Mouse (Mus musculus) hindbrain, embryonic 13.5 days (tissue): ENCODE data around the gene Ptcd1. TPM values are rescaled to one million over a fixed set of nuclear protein-coding genes. Genes with fewer than 3 reads are reported as not detected.
"Not testable (repeated sequence)": the region's sequence is repeated elsewhere in the genome, so short reads cannot be mapped to it uniquely, and the experiment has no call there.

Experiments used
- ATAC-seq: fragments of 200-750 bp; cut with Nextera tagmentation; 2 replicates; pipeline ENCODE4 v1.8.0; 2017; ENCODE audit warnings: moderate TSS enrichment; ENCODE audit not compliant: low FRiP score
- H3K27ac ChIP-seq: fragments of 300-500 bp; sonication (generic); 2 replicates; pipeline ENCODE4 v1.5.1; 2015; ENCODE audit warnings: inconsistent platforms, mild to moderate bottlenecking, moderate library complexity
- H3K27me3 ChIP-seq: fragments of 300-500 bp; sonication (generic); 2 replicates; pipeline ENCODE4 v1.6.1; 2015; ENCODE audit warnings: mild to moderate bottlenecking, inconsistent platforms
- H3K36me3 ChIP-seq: fragments of 300-500 bp; sonication (generic); 2 replicates; pipeline ENCODE4 v1.6.1; 2015; ENCODE audit warnings: mild to moderate bottlenecking, inconsistent platforms
- H3K4me1 ChIP-seq: fragments of 300-500 bp; sonication (generic); replicated peaks from 2 replicates; pipeline ENCODE4 v1.6.1; 2015; ENCODE audit warnings: inconsistent platforms
- H3K4me2 ChIP-seq: fragments of 300-500 bp; sonication (generic); 2 replicates; pipeline ENCODE4 v1.6.1; 2015; ENCODE audit warnings: inconsistent platforms, mild to moderate bottlenecking, moderate library complexity
- H3K4me3 ChIP-seq: fragments of 300-500 bp; sonication (generic); 2 replicates; pipeline ENCODE4 v1.5.1; 2015; ENCODE audit warnings: mild to moderate bottlenecking, inconsistent platforms
- H3K9ac ChIP-seq: fragments of 300-500 bp; sonication (generic); 2 replicates; pipeline ENCODE4 v1.6.1; 2015; ENCODE audit warnings: mild to moderate bottlenecking, inconsistent platforms
- H3K9me3 ChIP-seq: fragments of 300-500 bp; sonication (generic); 2 replicates; pipeline ENCODE4 v1.6.1; 2016; ENCODE audit warnings: inconsistent platforms
- WGBS: fragments of 180-500 bp; shearing (Covaris S2); methylation state at CpG from one replicate; pipeline ENCODE4 v1.1.7; 2015; 5-methylcytosine and 5-hydroxymethylcytosine counted together
- polyA plus RNA-seq: library from polyadenylated mRNA; unstranded; fragments of >200 nt; fragmentation: Nextera tagmentation; extraction: Ambion mirVana; gene quantifications from 2 replicates; pipeline ENCODE4 v1.2.1, GENCODE M21; 2015

Gene Ptcd1
- polyA plus RNA-seq, 1 experiment from 2014 or later = 22.4 TPM

DNA sequence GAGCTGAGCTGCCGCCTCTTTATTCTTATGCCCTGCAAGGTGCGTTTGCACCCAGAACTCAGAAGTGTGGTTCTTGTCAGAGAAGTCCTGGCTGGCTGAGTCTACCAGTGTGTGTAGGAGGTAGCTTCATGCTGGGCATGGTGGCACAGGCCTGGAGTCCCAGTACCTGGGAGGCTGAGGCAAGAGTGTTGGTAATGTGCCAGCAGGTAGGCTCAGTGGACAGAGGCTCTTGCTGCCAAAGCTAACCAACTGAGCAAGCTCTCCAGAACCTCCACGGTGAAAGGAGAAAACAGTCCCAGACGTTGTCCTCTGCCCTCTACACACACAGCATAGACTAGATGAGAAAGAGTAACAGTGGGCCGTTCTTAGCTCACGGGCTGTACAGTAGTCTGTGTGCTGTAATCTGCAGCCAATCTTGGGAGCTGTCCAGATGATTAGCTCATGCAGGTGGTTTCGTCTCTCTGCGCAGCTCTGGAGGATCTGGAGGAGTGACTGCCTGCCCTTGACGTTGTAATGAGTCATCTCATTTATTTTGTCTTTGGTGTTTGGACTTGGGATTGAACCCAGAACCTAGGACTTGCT is 61.1 kb downstream of the Ptcd1 start:
- Histone ChIP-seq H3K36me3 (peaks cover 98% of the 10 kb centered on the region), H3K27me3 (no peaks in the 10 kb centered on the region), H3K4me1 (no peaks in the 10 kb centered on the region), H3K27ac (no peak overlapping the region), H3K9me3 (no peaks in the 10 kb centered on the region), H3K4me3 (no peak overlapping the region), H3K9ac (no peak overlapping the region), H3K4me2 (no peak overlapping the region)
- ATAC-seq = no peak
- 97% methylated on average over 9 of the region's 9 CpGs for WGBS

DNA sequence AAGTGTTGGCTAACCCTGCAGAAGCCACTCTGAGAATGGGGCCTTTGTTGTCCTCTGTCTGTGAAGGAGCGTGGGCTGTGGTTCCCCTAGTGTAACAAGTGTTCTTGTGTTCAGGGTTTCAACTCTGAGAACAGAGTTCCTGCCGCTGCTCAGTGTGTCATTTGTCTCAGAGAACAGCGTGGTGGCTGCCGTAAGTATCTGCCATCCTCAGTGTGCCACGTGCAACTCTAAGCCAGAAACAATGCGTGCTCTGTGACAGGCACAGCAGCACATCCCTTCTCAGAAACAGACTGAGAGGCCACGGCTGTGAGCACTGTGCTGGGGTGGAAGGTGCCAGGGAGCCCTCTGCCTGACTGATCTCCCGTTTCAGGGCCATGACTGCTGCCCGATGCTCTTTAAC is 62.6 kb downstream of the Ptcd1 start:
- H3K4me3 ChIP-seq = no peak overlapping the region
- peak; percentile 52; the same call in 1 of the 2 replicates for ATAC-seq
- H3K36me3 ChIP-seq = peaks cover 98% of the 10 kb centered on the region
- no peaks in the 10 kb centered on the region for H3K27me3 ChIP-seq
- no peak overlapping the region for H3K27ac ChIP-seq
- 77% methylated on average over 9 of the region's 9 CpGs for WGBS
- no peak overlapping the region for H3K4me2 ChIP-seq
- H3K9me3 ChIP-seq = no peaks in the 10 kb centered on the region
- no peaks in the 10 kb centered on the region for H3K4me1 ChIP-seq
- no peak overlapping the region for H3K9ac ChIP-seq

DNA sequence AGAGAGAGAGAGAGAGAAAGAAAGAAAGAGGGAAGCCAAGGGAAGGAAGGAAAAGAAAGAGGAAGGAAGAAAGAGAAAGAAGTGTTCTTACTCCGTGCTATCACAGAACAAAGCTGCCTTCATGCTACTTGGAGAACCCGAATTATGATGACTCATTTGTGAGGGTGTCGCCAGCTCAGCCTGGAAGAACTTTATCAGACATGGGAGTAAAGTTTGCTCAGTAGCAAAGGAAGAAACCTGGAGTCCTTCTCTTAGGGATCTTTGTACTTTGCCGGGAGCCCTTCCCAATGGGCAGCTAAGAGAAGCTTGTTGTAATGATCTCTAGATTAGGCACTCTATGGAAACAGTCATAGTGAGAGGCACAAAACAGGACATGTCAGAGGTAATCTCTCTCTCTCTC is 64.2 kb downstream of the Ptcd1 start:
- H3K9me3 ChIP-seq = no peaks in the 10 kb centered on the region
- no peak overlapping the region for H3K4me3 ChIP-seq
- ATAC-seq = no peak
- H3K4me2 ChIP-seq = no peak overlapping the region
- 98% methylated on average over 4 of the region's 4 CpGs for WGBS
- H3K27ac ChIP-seq = no peak overlapping the region
- H3K4me1 ChIP-seq = no peaks in the 10 kb centered on the region
- H3K9ac ChIP-seq = no peak overlapping the region
- peaks cover 98% of the 10 kb centered on the region for H3K36me3 ChIP-seq
- H3K27me3 ChIP-seq = no peaks in the 10 kb centered on the region

DNA sequence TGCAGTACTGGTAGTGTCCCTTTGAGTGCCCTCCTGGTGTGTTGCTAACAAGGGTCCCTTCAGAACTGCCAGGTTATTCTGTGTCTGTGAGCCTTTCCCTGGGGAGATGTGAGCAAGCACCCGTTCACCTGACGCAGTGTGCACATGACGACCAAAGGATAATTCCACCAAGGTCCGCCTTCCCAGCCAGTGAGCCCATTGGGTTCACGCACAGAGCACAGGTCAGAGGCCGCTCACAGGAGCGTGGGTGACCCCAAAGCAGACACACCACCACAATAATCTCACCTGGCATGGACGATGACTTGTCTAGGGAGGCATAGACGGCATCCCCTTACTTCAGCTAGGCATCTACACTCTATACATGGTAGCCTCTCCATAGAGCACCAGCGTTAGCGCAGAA is 65.5 kb downstream of the Ptcd1 start:
- peaks cover 98% of the 10 kb centered on the region for H3K36me3 ChIP-seq
- not testable (repeated sequence) for ATAC-seq, H3K4me3 ChIP-seq, H3K4me2 ChIP-seq, H3K9ac ChIP-seq, H3K27me3 ChIP-seq, H3K27ac ChIP-seq, H3K4me1 ChIP-seq, H3K9me3 ChIP-seq
- 98% methylated on average over 11 of the region's 11 CpGs for WGBS

DNA sequence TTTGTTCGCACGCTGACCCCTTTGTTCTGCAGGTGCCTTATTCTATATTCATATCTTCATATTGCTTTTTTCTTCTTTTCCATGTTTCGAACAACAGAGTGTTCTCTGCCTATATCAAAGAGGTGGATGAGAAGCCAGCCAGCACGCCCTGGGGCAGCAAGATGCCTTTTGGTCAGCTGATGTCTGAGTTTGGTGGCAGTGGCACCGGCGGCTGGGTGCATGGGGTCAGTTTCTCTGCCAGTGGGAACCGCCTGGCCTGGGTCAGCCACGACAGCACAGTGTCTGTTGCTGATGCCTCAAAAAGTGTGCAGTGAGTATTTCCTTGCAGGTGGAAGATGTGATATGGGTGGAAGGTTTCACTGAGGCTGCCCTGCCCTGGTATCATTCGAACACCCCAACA is 65.9 kb downstream of the Ptcd1 start:
- Histone ChIP-seq H3K4me2 (no peak overlapping the region), H3K4me1 (no peaks in the 10 kb centered on the region), H3K27me3 (no peaks in the 10 kb centered on the region), H3K36me3 (peaks cover 98% of the 10 kb centered on the region), H3K9ac (no peak overlapping the region), H3K4me3 (no peak overlapping the region), H3K27ac (no peak overlapping the region), H3K9me3 (no peaks in the 10 kb centered on the region)
- WGBS = 93% methylated on average over 9 of the region's 9 CpGs
- ATAC-seq = no peak

DNA sequence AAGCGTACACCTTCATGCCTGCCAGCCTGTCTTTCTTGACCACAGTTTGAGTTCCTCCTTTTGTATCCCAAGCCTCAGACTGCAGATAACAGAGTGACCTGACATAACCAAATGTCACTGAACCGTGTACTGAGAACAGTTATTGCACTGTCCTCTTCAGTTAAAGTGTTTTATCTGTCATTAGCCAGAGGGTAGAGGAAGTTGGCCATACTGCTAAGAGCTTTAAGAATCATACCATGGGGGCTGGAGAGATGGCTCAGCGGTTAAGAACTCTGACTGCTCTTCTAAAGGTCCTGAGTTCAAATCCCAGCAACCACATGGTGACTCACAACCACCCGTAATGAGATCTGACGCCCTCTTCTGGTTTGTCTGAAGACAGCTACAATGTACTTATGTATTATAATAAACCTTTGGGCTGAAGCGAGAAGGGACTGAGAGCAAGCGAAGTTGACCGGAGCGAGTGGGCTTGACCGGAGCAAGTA is 68.5 kb downstream of the Ptcd1 start:
- H3K4me3 ChIP-seq = no peak overlapping the region
- H3K9ac ChIP-seq = no peak overlapping the region
- no peaks in the 10 kb centered on the region for H3K4me1 ChIP-seq
- WGBS = 95% methylated on average over 10 of the region's 10 CpGs
- H3K27me3 ChIP-seq = no peaks in the 10 kb centered on the region
- H3K9me3 ChIP-seq = no peaks in the 10 kb centered on the region
- no peak overlapping the region for H3K27ac ChIP-seq
- ATAC-seq = no peak
- H3K4me2 ChIP-seq = no peak overlapping the region
- H3K36me3 ChIP-seq = peaks cover 98% of the 10 kb centered on the region

Other genes starting within 250 kb of the Ptcd1 start
- gene Smurf1, start 201.3 kb downstream of the Ptcd1 start, polyA plus RNA-seq = 28.2 and 28.4 TPM in 2 replicates
- not detected in 2 replicates for gene Gm4871, start 134.4 kb downstream of the Ptcd1 start, polyA plus RNA-seq
- gene 1700018F24Rik, start 124.1 kb downstream of the Ptcd1 start, polyA plus RNA-seq = not detected in 2 replicates
- gene Arpc1a, start 83.3 kb downstream of the Ptcd1 start, polyA plus RNA-seq = 249 and 252 TPM in 2 replicates
- gene Kpna7, start 83.1 kb downstream of the Ptcd1 start, polyA plus RNA-seq = not detected in 2 replicates
- gene Arpc1b, start 52.9 kb downstream of the Ptcd1 start, polyA plus RNA-seq = 81.4 TPM in 2 replicates
- 136 and 140 TPM in 2 replicates for gene Pdap1, start 26.9 kb downstream of the Ptcd1 start, polyA plus RNA-seq
- 213 and 218 TPM in 2 replicates for gene Bud31, start 26.7 kb downstream of the Ptcd1 start, polyA plus RNA-seq
- gene Cpsf4, start 105 bp upstream of the Ptcd1 start, polyA plus RNA-seq = 52.3 and 53.4 TPM in 2 replicates
- gene Atp5j2, start 25.0 kb upstream of the Ptcd1 start, polyA plus RNA-seq = 693 and 710 TPM in 2 replicates
- gene Zkscan14, start 34.8 kb upstream of the Ptcd1 start, polyA plus RNA-seq = 13.6 and 15.6 TPM in 2 replicates
- 14.8 and 17.1 TPM in 2 replicates for gene Zkscan5, start 37.5 kb upstream of the Ptcd1 start, polyA plus RNA-seq
- 34.6 and 38.3 TPM in 2 replicates for gene Zfp655, start 64.6 kb upstream of the Ptcd1 start, polyA plus RNA-seq
- gene Zscan25, start 113.4 kb upstream of the Ptcd1 start, polyA plus RNA-seq = 0.74 and 1.0 TPM in 2 replicates
- gene Cyp3a57, start 178.2 kb upstream of the Ptcd1 start, polyA plus RNA-seq = not detected in 2 replicates